Mouse (Mus musculus): ENCODE data around the gene Casc1.

- TF ChIP-seq MAX (IDR thresholded peaks at IDR 0.05; ENCODE audit: low read length) (no peak), CTCF (IDR thresholded peaks at IDR 0.05 in 2 of 3, conservative IDR thresholded peaks at IDR 0.05 in 1 of 3; ENCODE audit: control insufficient read depth in 1 of 3, insufficient read depth in 1 of 3, low read depth in 2 of 3, low read length in 3 of 3, poor library complexity in 1 of 3, severe bottlenecking in 1 of 3) (no peak), POLR2A (IDR thresholded peaks at IDR 0.05; ENCODE audit: control insufficient read depth in 1 of 2, insufficient read depth in 1 of 2, low read depth in 1 of 2, low read length in 2 of 2, poor library complexity in 1 of 2) (no peak), EP300 (IDR thresholded peaks at IDR 0.05; ENCODE audit: low read depth in 1 of 2, low read length in 2 of 2) (no peak), NRF1 (IDR thresholded peaks at IDR 0.05; ENCODE audit: insufficient read depth, low read depth, low read length, poor library complexity, severe bottlenecking) (no peak), POLR2AphosphoS5 (IDR thresholded peaks at IDR 0.05; ENCODE audit: borderline replicate concordance, low read depth, low read length) (no peak), MYC (IDR thresholded peaks at IDR 0.05; ENCODE audit: low read depth, low read length) (no peak), MAZ (IDR thresholded peaks at IDR 0.05; ENCODE audit: low read depth, low read length) (no peak), USF1 (IDR thresholded peaks at IDR 0.05; ENCODE audit: low read depth, low read length) (no peak), TCF12 (IDR thresholded peaks at IDR 0.05; ENCODE audit: low read depth, low read length) (no peak), BHLHE40 (IDR thresholded peaks at IDR 0.05; ENCODE audit: borderline replicate concordance, low read depth, low read length) (no peak)
Measured at GRCm38 (mm10) chr6:145141827-145142226, 69.0 kb downstream of the Casc1 start.
